Mouse (Mus musculus) CH12.LX (cell line): ENCODE data around the gene Eral1. TPM values are rescaled to one million over a fixed set of nuclear protein-coding genes. Genes with fewer than 3 reads are reported as not detected.

Experiments used
- DNase-seq: peaks from one replicate; pipeline ENCODE4 v3.0.0-alpha.2; 2013; ENCODE audit errors: extremely low read depth
- H3K27ac ChIP-seq: 2 replicates; pipeline ENCODE4 v1.5.1; 2012; ENCODE audit warnings: low read depth, mild to moderate bottlenecking, control low read depth, moderate library complexity; ENCODE audit not compliant: insufficient read depth
- H3K27me3 ChIP-seq: replicated peaks from 2 replicates; pipeline ENCODE3; 2012; ENCODE audit warnings: inconsistent platforms
- H3K36me3 ChIP-seq, 2 experiments: replicated peaks in 1 of 2; 2 replicates each; pipeline versions ENCODE3 to v1.6.1; 2012; ENCODE audit warnings: inconsistent platforms in 1 of 2, low read length in 1 of 2, mild to moderate bottlenecking in 1 of 2, mixed read lengths in 1 of 2, moderate library complexity in 1 of 2; ENCODE audit not compliant: control insufficient read depth in 1 of 2, insufficient read depth in 1 of 2
- H3K4me1 ChIP-seq, 2 experiments: 2 replicates each; pipeline ENCODE4 v1.6.1; 2012; ENCODE audit warnings: inconsistent platforms in 1 of 2, moderate library complexity in 1 of 2; ENCODE audit not compliant: insufficient read depth in 2 of 2, control insufficient read depth in 1 of 2
- H3K4me2 ChIP-seq: 2 replicates; pipeline ENCODE4 v1.6.1; 2012; ENCODE audit warnings: low read depth, mild to moderate bottlenecking, control low read depth; ENCODE audit not compliant: poor library complexity, insufficient read depth, severe bottlenecking
- H3K4me3 ChIP-seq, 3 experiments: fragments of 150-350 bp in 1 of 3; sonication (generic) in 1 of 3; replicated peaks in 1 of 3; 2 replicates each; pipeline versions ENCODE3 to v1.5.1; 2011 to 2012; ENCODE audit warnings: low read depth in 2 of 3, low read length in 2 of 3, mild to moderate bottlenecking in 2 of 3, moderate library complexity in 2 of 3, control low read depth in 1 of 3, improper control_type of control experiment in 1 of 3, inconsistent platforms in 1 of 3, mixed read lengths in 1 of 3; ENCODE audit not compliant: poor library complexity in 1 of 3
- H3K79me2 ChIP-seq: replicated peaks from 2 replicates; pipeline ENCODE4 v1.6.1; 2012; ENCODE audit warnings: mild to moderate bottlenecking, moderate library complexity; ENCODE audit not compliant: control insufficient read depth, poor library complexity, insufficient read depth, severe bottlenecking; ENCODE audit errors: extremely low read depth
- H3K9ac ChIP-seq: 2 replicates; pipeline ENCODE4 v1.6.1; 2012; ENCODE audit warnings: low read depth, mild to moderate bottlenecking, control low read depth, moderate library complexity; ENCODE audit not compliant: insufficient read depth
- H3K9me3 ChIP-seq: replicated peaks from 2 replicates; pipeline ENCODE3; 2012; ENCODE audit warnings: low read length, inconsistent platforms, mixed read lengths
- BHLHE40 ChIP-seq: IDR thresholded peaks from 2 replicates; pipeline ENCODE4 v1.6.1; 2011; ENCODE audit warnings: mild to moderate bottlenecking, low read depth, low read length, improper control_type of control experiment
- CHD2 ChIP-seq: IDR thresholded peaks from 2 replicates; pipeline ENCODE4 v1.6.1; 2011; ENCODE audit warnings: low read length, improper control_type of control experiment
- CTCF ChIP-seq, 2 experiments: IDR thresholded peaks in 1 of 2; conservative IDR thresholded peaks in 1 of 2; 2 replicates each; pipeline ENCODE4 v1.5.1; 2011 to 2012; ENCODE audit warnings: low read depth in 2 of 2, low read length in 2 of 2, improper control_type of control experiment in 1 of 2, inconsistent platforms in 1 of 2, mild to moderate bottlenecking in 1 of 2, moderate library complexity in 1 of 2
- E2F4 ChIP-seq: IDR thresholded peaks from 2 replicates; pipeline ENCODE4 v1.6.1; 2011; ENCODE audit warnings: low read depth, low read length, improper control_type of control experiment; ENCODE audit not compliant: insufficient replicate concordance
- ETS1 ChIP-seq: conservative IDR thresholded peaks from 2 replicates; pipeline ENCODE4 v1.6.1; 2012; ENCODE audit warnings: low read depth, mild to moderate bottlenecking, inconsistent platforms, low read length, improper control_type of control experiment, moderate library complexity
- HCFC1 ChIP-seq: IDR thresholded peaks from 2 replicates; pipeline ENCODE4 v1.6.1; 2012; ENCODE audit warnings: low read depth, mild to moderate bottlenecking, inconsistent platforms, low read length, improper control_type of control experiment
- JUN ChIP-seq: IDR thresholded peaks from 2 replicates; pipeline ENCODE4 v1.6.1; 2011; ENCODE audit warnings: low read depth, mild to moderate bottlenecking, low read length, improper control_type of control experiment, moderate library complexity; ENCODE audit not compliant: insufficient read depth
- KAT2A ChIP-seq: IDR thresholded peaks from 2 replicates; pipeline ENCODE4 v1.6.1; 2012; ENCODE audit warnings: low read length, improper control_type of control experiment, inconsistent platforms; ENCODE audit not compliant: insufficient replicate concordance
- MAFK ChIP-seq: IDR thresholded peaks from 2 replicates; pipeline ENCODE4 v1.6.1; 2011; ENCODE audit warnings: low read length, improper control_type of control experiment; ENCODE audit not compliant: insufficient replicate concordance
- MYC ChIP-seq: IDR thresholded peaks from 2 replicates; pipeline ENCODE4 v1.6.1; 2011; ENCODE audit warnings: low read depth, mild to moderate bottlenecking, improper control_type of control experiment, low read length
- NELFE ChIP-seq: IDR thresholded peaks from 2 replicates; pipeline ENCODE4 v1.6.1; 2011; ENCODE audit warnings: low read depth, low read length, improper control_type of control experiment
- PAX5 ChIP-seq: IDR thresholded peaks from 2 replicates; pipeline ENCODE4 v1.6.1; 2012; ENCODE audit warnings: low read length, inconsistent platforms, mixed read lengths
- POLR2A ChIP-seq: IDR thresholded peaks from 2 replicates; pipeline ENCODE4 v1.6.1; 2011; ENCODE audit warnings: low read depth, mild to moderate bottlenecking, improper control_type of control experiment, low read length
- POLR2AphosphoS2 ChIP-seq: IDR thresholded peaks from 2 replicates; pipeline ENCODE4 v1.6.1; 2011; ENCODE audit warnings: low read depth, low read length, improper control_type of control experiment
- RCOR1 ChIP-seq: conservative IDR thresholded peaks from 2 replicates; pipeline ENCODE4 v1.6.1; 2012; ENCODE audit warnings: low read depth, mild to moderate bottlenecking, inconsistent platforms, low read length, improper control_type of control experiment
- SMC3 ChIP-seq: IDR thresholded peaks from 2 replicates; pipeline ENCODE4 v1.6.1; 2011; ENCODE audit warnings: low read depth, low read length, improper control_type of control experiment
- USF1 ChIP-seq: IDR thresholded peaks from 2 replicates; pipeline ENCODE4 v1.6.1; 2014; ENCODE audit warnings: low read depth, mild to moderate bottlenecking, inconsistent platforms, low read length, improper control_type of control experiment
- dilution Hi-C: fragments of 300-500 bp; cut with MboI; formaldehyde crosslinking; loops from 2 replicates; pipeline ENCODE4 v1.14.3; 2020; ENCODE audit warnings: low sequenced_read_pairs; ENCODE audit not compliant: extremely low pct_unique_long_range_greater_than_20kb, extremely low pct_ligation_motif_present
- in situ Hi-C: fragments of 300-500 bp; cut with MboI; formaldehyde crosslinking; loops from 3 replicates; pipeline ENCODE4 v1.14.3; 2019; ENCODE audit warnings: low sequenced_read_pairs, low pct_ligation_motif_present, low pct_unique_long_range_greater_than_20kb, mixed read lengths
- polyA plus RNA-seq: library from polyadenylated mRNA; unstranded; fragments of >175 nt; gene quantifications from 2 replicates; pipeline ENCODE4 v1.2.1, GENCODE M21; 2012; ENCODE audit warnings: low read depth; ENCODE audit not compliant: insufficient read length
- total RNA-seq, 2 experiments: library from RNA; depleted of rRNA; stranded (reverse); fragments of 300-350 nt in 1 of 2; fragments of >200 nt in 1 of 2; gene quantifications; 2 replicates each; pipeline ENCODE4 v1.2.3; 2012 to 2014

Eral1 gene
- total and polyA plus RNA-seq, 3 experiments = 39.1 to 43.2 (median 41.5) TPM

DNA sequence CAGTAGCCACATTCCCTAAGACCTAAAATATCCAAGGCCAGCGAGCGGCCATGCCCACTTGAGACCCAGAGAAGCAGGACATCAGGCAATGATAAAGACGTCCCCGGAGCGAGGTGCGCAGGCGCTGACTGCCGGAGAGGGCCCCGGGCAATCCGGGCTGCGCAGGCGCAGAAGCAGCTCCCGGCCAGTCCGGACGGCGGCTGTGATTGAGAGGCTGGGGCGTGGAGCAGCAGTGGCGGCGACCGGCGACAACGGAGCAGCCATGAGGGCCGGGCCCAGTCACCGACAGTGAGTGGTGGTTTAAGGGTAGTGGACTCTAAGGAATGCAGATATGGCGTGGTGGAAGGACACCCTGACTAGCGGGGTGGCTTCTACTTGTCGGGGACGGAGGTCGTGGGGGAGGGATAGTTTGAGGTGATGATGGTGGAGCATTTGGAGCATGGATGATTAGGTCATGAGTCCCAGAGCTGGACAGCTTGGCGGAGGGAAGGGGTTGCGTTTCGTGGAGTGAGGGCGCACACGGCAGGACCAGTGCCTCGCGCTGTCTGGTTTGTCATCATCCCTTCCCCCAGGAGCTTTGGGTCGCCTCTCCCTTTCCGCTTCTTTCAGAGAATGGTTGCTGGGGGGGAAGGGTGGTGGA, 14.4 kb upstream of the Eral1 start, which contains the start of gene Fam222b (continued):
- TF ChIP-seq BHLHE40 (0 out of 2 replicates have a peak, but pooled peaks have one; percentile 39), RCOR1 (no peak), HCFC1 (peak; percentile 75), POLR2AphosphoS2 (peak; percentile 94), MAFK (no peak), SMC3 (0 out of 2 replicates have a peak, but pooled peaks have one; percentile 6), PAX5 (no peak), CHD2 (peak; percentile 92), ETS1 (peak; percentile 11; the same call in 1 of the 2 replicates), USF1 (no peak), POLR2A (peak; percentile 97), NELFE (peak; percentile 96), CTCF (conservative IDR thresholded peaks at IDR 0.05 in 1 of 2, IDR thresholded peaks at IDR 0.05 in 1 of 2; ENCODE audit: low read depth in 2 of 2, low read length in 2 of 2) (no peak), E2F4 (no peak)

DNA sequence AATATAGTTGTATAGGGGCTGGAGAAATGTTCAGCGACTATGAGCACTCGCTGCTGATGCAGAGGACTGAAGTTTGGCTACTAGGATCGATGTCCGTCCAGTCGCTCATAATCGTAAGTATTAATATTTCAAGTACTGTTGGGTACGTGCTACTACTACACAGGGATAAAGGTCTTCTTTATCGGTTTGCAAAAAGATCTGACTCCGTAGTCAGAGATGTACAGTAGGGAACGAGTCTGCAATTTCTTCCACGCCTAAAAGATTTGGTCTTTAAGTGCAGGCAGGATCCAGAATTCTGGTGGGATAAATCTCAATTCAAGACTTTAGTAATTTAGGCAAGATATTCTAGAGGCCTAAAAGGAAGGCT, 13.9 kb upstream of the Eral1 start:
- H3K9me3 ChIP-seq = no peaks in the 10 kb centered on the region
- H3K79me2 ChIP-seq = peaks cover 44% of the 10 kb centered on the region
- H3K27me3 ChIP-seq = no peaks in the 10 kb centered on the region
- H3K4me3 ChIP-seq = peak overlapping the region; percentile 12 to 78 (median 52)
- in situ Hi-C loops = no loop called here
- no peak for TF ChIP-seq KAT2A
- 0 out of 2 replicates have a peak, but pooled peaks have one; percentile 8 for TF ChIP-seq MYC
- TF ChIP-seq, all 38 proteins: peak for 1
- Histone ChIP-seq H3K9ac (peak overlapping the region; percentile 88), H3K4me2 (peak overlapping the region; percentile 52), H3K36me3 (peaks cover 2 to 33% of the 10 kb centered on the region in 2 experiments), H3K4me1 (peaks cover 4 to 27% of the 10 kb centered on the region in 2 experiments; a peak in 3 of 4 replicates), H3K27ac (no peak overlapping the region)
- dilution Hi-C loops = no loop called here
- no peak for DNase-seq

DNA sequence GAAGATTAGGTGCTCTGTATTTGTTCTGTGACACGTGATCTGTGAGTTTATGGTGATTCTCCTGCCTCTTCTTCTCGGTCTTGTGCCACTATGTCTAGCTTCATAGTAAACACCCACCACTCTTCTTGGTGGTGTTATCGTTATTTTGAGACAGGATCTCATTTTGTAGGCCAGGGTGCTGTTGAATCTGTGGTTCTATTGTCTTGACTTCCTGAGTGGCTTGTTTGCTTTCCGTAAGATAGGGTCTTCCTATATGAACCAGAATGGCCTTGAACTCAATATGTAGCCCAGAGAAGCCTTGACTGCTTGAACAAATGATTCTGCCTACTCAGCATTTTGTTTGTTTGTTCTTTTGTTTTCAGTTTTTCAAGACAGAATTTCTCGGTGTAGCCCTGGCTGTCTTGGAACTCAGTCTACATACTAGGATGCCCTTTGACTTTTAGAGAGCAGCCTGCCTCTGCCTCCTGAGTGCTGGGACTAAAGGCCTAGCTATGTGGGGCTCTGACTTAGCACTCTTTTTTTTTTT, 7.6 kb upstream of the Eral1 start:
- Histone ChIP-seq H3K27ac (no peak overlapping the region), H3K4me2 (no peak overlapping the region), H3K4me3 (peak overlapping the region in 2 of 3 experiments; percentile 41 to 46), H3K27me3 (no peaks in the 10 kb centered on the region), H3K9me3 (no peaks in the 10 kb centered on the region), H3K4me1 (peaks cover 3 to 16% of the 10 kb centered on the region in 2 experiments; a peak in 3 of 4 replicates), H3K79me2 (no peaks in the 10 kb centered on the region), H3K9ac (no peak overlapping the region), H3K36me3 (peaks cover 0 to 12% of the 10 kb centered on the region in 2 experiments)
- DNase-seq = no peak
- no peak for TF ChIP-seq JUN
- peak; percentile 98 for TF ChIP-seq MAFK
- dilution Hi-C loops = no loop called here
- in situ Hi-C loops = no loop called here
